14 mouse cellular contexts compared by ENCODE assay signal in the genomic region with DNA sequence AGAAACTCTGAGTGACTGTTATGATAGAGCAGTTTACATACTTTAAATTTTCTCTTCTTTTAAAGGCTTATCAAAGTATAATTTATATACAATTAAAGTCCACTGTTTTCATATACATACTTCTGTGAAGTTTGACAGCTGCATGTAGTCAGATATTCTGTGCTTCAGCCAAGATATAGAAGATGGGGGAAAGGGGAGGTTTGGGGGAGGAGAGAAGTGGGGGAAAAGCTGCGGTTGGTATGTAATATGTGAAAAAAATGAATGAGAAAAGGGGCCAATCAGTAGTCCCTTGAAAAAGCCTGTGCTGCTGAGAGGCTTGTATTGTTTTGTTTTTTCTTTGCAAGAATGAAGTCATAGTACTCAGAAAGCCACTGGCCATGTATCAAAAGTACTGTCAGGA.
"Had no signal": no experiment of that assay in that cellular context is flagged by ENCODE, and none has a peak within 500 bp of the region (broad histone marks: within the 10 kb centered on the region; RNA-seq: fewer than 3 reads in every experiment).

No protein-coding gene starts in this region.

- H3K9me3 ChIP-seq: hindbrain, embryonic 13.5 days; limb, embryonic 15.5 days; liver, embryonic 12.5 days; midbrain, embryonic 12.5 days; neural tube, embryonic 13.5 days had no signal

- DNase-seq: kidney, postnatal 10 days; lung, postnatal 10 days; retina, postnatal 1 day; right cerebral cortex, postnatal 14 days; thymus, adult 2 months; thymus, postnatal 25 days had no signal

- H3K27me3 ChIP-seq: hindbrain, embryonic 13.5 days; limb, embryonic 15.5 days; liver, embryonic 12.5 days; midbrain, embryonic 12.5 days; neural tube, embryonic 13.5 days had no signal

- H3K4me2 ChIP-seq: hindbrain, embryonic 13.5 days; limb, embryonic 15.5 days; liver, embryonic 12.5 days; midbrain, embryonic 12.5 days; neural tube, embryonic 13.5 days had no signal

- ATAC-seq: hindbrain, postnatal 0 days; liver, embryonic 12.5 days; midbrain, embryonic 16.5 days had no signal

- H3K4me1 ChIP-seq: hindbrain, embryonic 13.5 days; limb, embryonic 15.5 days; liver, embryonic 12.5 days; midbrain, embryonic 12.5 days; neural tube, embryonic 13.5 days had no signal

- H3K9ac ChIP-seq: hindbrain, embryonic 13.5 days; limb, embryonic 15.5 days; liver, embryonic 12.5 days; midbrain, embryonic 12.5 days; neural tube, embryonic 13.5 days had no signal

- H3K27ac ChIP-seq: hindbrain, embryonic 13.5 days; hindbrain, postnatal 0 days; left cerebral cortex, adult 2 months; limb, embryonic 15.5 days; liver, embryonic 12.5 days; midbrain, embryonic 12.5 days; neural tube, embryonic 13.5 days had no signal

- H3K4me3 ChIP-seq: hindbrain, embryonic 13.5 days; left cerebral cortex, adult 2 months; limb, embryonic 15.5 days; liver, embryonic 12.5 days; midbrain, embryonic 12.5 days; neural tube, embryonic 13.5 days had no signal
